Mouse (Mus musculus): Measurements from ENCODE around the gene Upk1b. TPM values are rescaled to one million over a fixed set of nuclear protein-coding genes. Genes with fewer than 3 reads are reported as not detected.
A peak's percentile ranks its signal among the peaks of the same experiment; 100 is the strongest.

Upk1b gene
- polyA plus RNA-seq, 2 experiments = 0.73 to 2.0 TPM

- WGBS (ENCODE audit: insufficient replicate concordance) = under 1% methylated on average over 67 of the region's 69 CpGs
- Histone ChIP-seq H3K9ac (replicated peaks) (no peak within 1 kb of the TSS), H3K36me3 (replicated peaks; ENCODE audit: control insufficient read depth, insufficient read depth, low read depth) (no peaks in the 10 kb centered on the region), H3K27ac (no peak within 1 kb of the TSS), H3K4me1 (replicated peaks; ENCODE audit: control insufficient read depth in 2 of 2, insufficient read depth in 2 of 2, low read length in 1 of 2) (no peaks in the 10 kb centered on the region), H3K9me3 (ENCODE audit: control insufficient read depth, low read length) (no peaks in the 10 kb centered on the region), H3K4me2 (ENCODE audit: low read depth) (peak within 1 kb of the TSS; percentile 41), H3K27me3 (ENCODE audit: control insufficient read depth, insufficient read depth, low read length) (peaks cover 22% of the 10 kb centered on the region), H3K4me3 (ENCODE audit: insufficient read depth in 1 of 2, low read depth in 2 of 2, low read length in 2 of 2) (peak within 1 kb of the TSS; percentile 37 to 44)
- ATAC-seq (ENCODE audit: insufficient read depth) (no peak), DNase-seq (ENCODE audit: low read depth in 3 of 3, low spot score in 3 of 3) (no peak)
- TF ChIP-seq CTCF (IDR thresholded peaks at IDR 0.05; ENCODE audit: low read depth) (no peak), EP300 (IDR thresholded peaks at IDR 0.05; ENCODE audit: low read depth) (no peak)
These were observed 57.9 kb downstream of the Upk1b start, which contains the start of gene B4galt4 for GRCm38 (mm10) chr16:38742113-38742658. Gene B4galt4, plus strand, starts transcription at chr16:38742264.

- peaks cover 22% of the 10 kb centered on the region for H3K27me3 ChIP-seq (ENCODE audit: control insufficient read depth, insufficient read depth, low read length)
- H3K36me3 ChIP-seq (replicated peaks; ENCODE audit: control insufficient read depth, insufficient read depth, low read depth) = no peaks in the 10 kb centered on the region
- DNase-seq (ENCODE audit: low read depth in 3 of 3, low spot score in 3 of 3) (no peak), ATAC-seq (ENCODE audit: insufficient read depth) (no peak)
- no peak overlapping the region for H3K4me3 ChIP-seq (ENCODE audit: insufficient read depth in 1 of 2, low read depth in 2 of 2, low read length in 2 of 2)
- TF ChIP-seq EP300 (IDR thresholded peaks at IDR 0.05; ENCODE audit: low read depth) = no peak
- no peak for TF ChIP-seq CTCF (IDR thresholded peaks at IDR 0.05; ENCODE audit: low read depth)
- no peaks in the 10 kb centered on the region for H3K9me3 ChIP-seq (ENCODE audit: control insufficient read depth, low read length)
- 55% methylated on average over 13 of the region's 13 CpGs for WGBS (ENCODE audit: insufficient replicate concordance)
- no peak overlapping the region for H3K9ac ChIP-seq (replicated peaks)
- no peak overlapping the region for H3K27ac ChIP-seq
- H3K4me1 ChIP-seq (replicated peaks; ENCODE audit: control insufficient read depth in 2 of 2, insufficient read depth in 2 of 2, low read length in 1 of 2) = no peaks in the 10 kb centered on the region
- H3K4me2 ChIP-seq (ENCODE audit: low read depth) = no peak overlapping the region
These were observed 58.8 kb downstream of the Upk1b start for GRCm38 (mm10) chr16:38741204-38741903.

- Histone ChIP-seq H3K9ac (replicated peaks) (no peak overlapping the region), H3K27ac (no peak overlapping the region), H3K4me3 (ENCODE audit: insufficient read depth in 1 of 2, low read depth in 2 of 2, low read length in 2 of 2) (no peak overlapping the region), H3K4me1 (replicated peaks; ENCODE audit: control insufficient read depth in 2 of 2, insufficient read depth in 2 of 2, low read length in 1 of 2) (no peaks in the 10 kb centered on the region), H3K4me2 (ENCODE audit: low read depth) (no peak overlapping the region), H3K36me3 (replicated peaks; ENCODE audit: control insufficient read depth, insufficient read depth, low read depth) (no peaks in the 10 kb centered on the region), H3K9me3 (ENCODE audit: control insufficient read depth, low read length) (no peaks in the 10 kb centered on the region), H3K27me3 (ENCODE audit: control insufficient read depth, insufficient read depth, low read length) (peaks cover 7% of the 10 kb centered on the region; the same call in 1 of the 2 replicates)
- WGBS (ENCODE audit: insufficient replicate concordance) = 10% methylated on average over 8 of the region's 8 CpGs
- ATAC-seq (ENCODE audit: insufficient read depth) = no peak
- no peak for TF ChIP-seq CTCF (IDR thresholded peaks at IDR 0.05; ENCODE audit: low read depth)
- no peak for TF ChIP-seq EP300 (IDR thresholded peaks at IDR 0.05; ENCODE audit: low read depth)
- DNase-seq (ENCODE audit: low read depth in 3 of 3, low spot score in 3 of 3) = no peak
These were observed 69.2 kb downstream of the Upk1b start for GRCm38 (mm10) chr16:38730921-38731320.

- ATAC-seq (ENCODE audit: insufficient read depth) (no peak), DNase-seq (ENCODE audit: low read depth in 3 of 3, low spot score in 3 of 3) (no peak)
- no peaks in the 10 kb centered on the region for H3K9me3 ChIP-seq (ENCODE audit: control insufficient read depth, low read length)
- no peak overlapping the region for H3K27ac ChIP-seq
- no peak overlapping the region for H3K9ac ChIP-seq (replicated peaks)
- WGBS (ENCODE audit: insufficient replicate concordance) = 39% methylated on average over 15 of the region's 15 CpGs
- no peak for TF ChIP-seq EP300 (IDR thresholded peaks at IDR 0.05; ENCODE audit: low read depth)
- TF ChIP-seq CTCF (IDR thresholded peaks at IDR 0.05; ENCODE audit: low read depth) = peak; percentile 30; the same call in 1 of the 2 replicates
- H3K27me3 ChIP-seq (ENCODE audit: control insufficient read depth, insufficient read depth, low read length) = peaks cover 7% of the 10 kb centered on the region; the same call in 1 of the 2 replicates
- H3K4me1 ChIP-seq (replicated peaks; ENCODE audit: control insufficient read depth in 2 of 2, insufficient read depth in 2 of 2, low read length in 1 of 2) = no peaks in the 10 kb centered on the region
- H3K36me3 ChIP-seq (replicated peaks; ENCODE audit: control insufficient read depth, insufficient read depth, low read depth) = no peaks in the 10 kb centered on the region
- no peak overlapping the region for H3K4me2 ChIP-seq (ENCODE audit: low read depth)
- no peak overlapping the region for H3K4me3 ChIP-seq (ENCODE audit: insufficient read depth in 1 of 2, low read depth in 2 of 2, low read length in 2 of 2)
These were observed 70.4 kb downstream of the Upk1b start for GRCm38 (mm10) chr16:38729610-38730288.

- Histone ChIP-seq H3K4me1 (replicated peaks; ENCODE audit: control insufficient read depth in 2 of 2, insufficient read depth in 2 of 2, low read length in 1 of 2) (no peaks in the 10 kb centered on the region), H3K9me3 (ENCODE audit: control insufficient read depth, low read length) (no peaks in the 10 kb centered on the region), H3K27me3 (ENCODE audit: control insufficient read depth, insufficient read depth, low read length) (peaks cover 11% of the 10 kb centered on the region; the same call in 1 of the 2 replicates), H3K4me3 (ENCODE audit: insufficient read depth in 1 of 2, low read depth in 2 of 2, low read length in 2 of 2) (no peak overlapping the region), H3K4me2 (ENCODE audit: low read depth) (no peak overlapping the region), H3K9ac (replicated peaks) (no peak overlapping the region), H3K36me3 (replicated peaks; ENCODE audit: control insufficient read depth, insufficient read depth, low read depth) (no peaks in the 10 kb centered on the region), H3K27ac (no peak overlapping the region)
- 54% methylated on average over 6 of the region's 6 CpGs for WGBS (ENCODE audit: insufficient replicate concordance)
- no peak for ATAC-seq (ENCODE audit: insufficient read depth)
- DNase-seq (ENCODE audit: low read depth in 3 of 3, low spot score in 3 of 3) = no peak
- TF ChIP-seq EP300 (IDR thresholded peaks at IDR 0.05; ENCODE audit: low read depth) = no peak
- TF ChIP-seq CTCF (IDR thresholded peaks at IDR 0.05; ENCODE audit: low read depth) = no peak
These were observed 71.0 kb downstream of the Upk1b start for GRCm38 (mm10) chr16:38729139-38729538.
